Mouse (Mus musculus): ENCODE results near the gene Mybpc2. TPM values are rescaled to one million over a fixed set of nuclear protein-coding genes. Genes with fewer than 3 reads are reported as not detected.

The Mybpc2 gene
- total and polyA plus RNA-seq, 3 experiments, result 2.0 to 8.3 (median 5.0) TPM

- peaks cover 16 to 48% of the 10 kb centered on the region in 2 experiments for H3K4me1 ChIP-seq (ENCODE audit: control insufficient read depth in 1 of 2, insufficient read depth in 2 of 2)
- no peaks in the 10 kb centered on the region for H3K36me3 ChIP-seq (replicated peaks in 1 of 2; ENCODE audit: control insufficient read depth in 1 of 2, insufficient read depth in 1 of 2, low read length in 1 of 2)
- H3K27me3 ChIP-seq (replicated peaks), result no peaks in the 10 kb centered on the region
- H3K9ac ChIP-seq (ENCODE audit: insufficient read depth, low read depth), result no peak overlapping the region
- dilution Hi-C loops (cut with MboI; ENCODE audit: extremely low pct_ligation_motif_present, extremely low pct_unique_long_range_greater_than_20kb, low sequenced_read_pairs), result no loop called here
- DNase-seq (ENCODE audit: extremely low read depth), result no peak
- no peak overlapping the region for H3K4me2 ChIP-seq (ENCODE audit: insufficient read depth, low read depth, poor library complexity, severe bottlenecking)
- H3K4me3 ChIP-seq (replicated peaks in 1 of 3; ENCODE audit: low read depth in 2 of 3, low read length in 2 of 3, poor library complexity in 1 of 3), result no peak overlapping the region
- peaks cover 8% of the 10 kb centered on the region for H3K9me3 ChIP-seq (replicated peaks; ENCODE audit: low read length)
- no peak overlapping the region for H3K27ac ChIP-seq (ENCODE audit: insufficient read depth, low read depth)
- TF ChIP-seq MAX (IDR thresholded peaks at IDR 0.05; ENCODE audit: low read length) (no peak), BHLHE40 (IDR thresholded peaks at IDR 0.05; ENCODE audit: low read depth, low read length) (peak; percentile 51), CHD1 (IDR thresholded peaks at IDR 0.05; ENCODE audit: low read depth, low read length) (no peak), UBTF (IDR thresholded peaks at IDR 0.05; ENCODE audit: low read depth, low read length) (no peak)
- peaks cover 3% of the 10 kb centered on the region for H3K79me2 ChIP-seq (replicated peaks; ENCODE audit: control insufficient read depth, extremely low read depth, insufficient read depth, poor library complexity, severe bottlenecking)
- in situ Hi-C loops (cut with MboI; ENCODE audit: low pct_ligation_motif_present, low pct_unique_long_range_greater_than_20kb, low sequenced_read_pairs), result no loop called here
Measured at GRCm38 (mm10) chr7:44568803-44569202, 44.3 kb upstream of the Mybpc2 start.

- TF ChIP-seq HCFC1 (IDR thresholded peaks at IDR 0.05; ENCODE audit: low read depth, low read length) (no peak), MAX (IDR thresholded peaks at IDR 0.05; ENCODE audit: low read length) (no peak), CHD1 (IDR thresholded peaks at IDR 0.05; ENCODE audit: low read depth, low read length) (no peak), POLR2A (IDR thresholded peaks at IDR 0.05; ENCODE audit: low read depth, low read length) (no peak), RAD21 (IDR thresholded peaks at IDR 0.05; ENCODE audit: low read depth, low read length) (no peak), USF1 (IDR thresholded peaks at IDR 0.05; ENCODE audit: low read depth, low read length) (no peak), MYC (IDR thresholded peaks at IDR 0.05; ENCODE audit: low read depth, low read length) (no peak), ZKSCAN1 (IDR thresholded peaks at IDR 0.05; ENCODE audit: borderline replicate concordance, low read depth, low read length) (no peak), IRF4 (IDR thresholded peaks at IDR 0.05; ENCODE audit: low read depth, low read length) (no peak), ETS1 (conservative IDR thresholded peaks at IDR 0.05; ENCODE audit: low read depth, low read length) (no peak), TBP (conservative IDR thresholded peaks at IDR 0.05; ENCODE audit: low read depth, low read length) (no peak)
Measured at GRCm38 (mm10) chr7:44565414-44565813, 41.0 kb upstream of the Mybpc2 start.

DNA sequence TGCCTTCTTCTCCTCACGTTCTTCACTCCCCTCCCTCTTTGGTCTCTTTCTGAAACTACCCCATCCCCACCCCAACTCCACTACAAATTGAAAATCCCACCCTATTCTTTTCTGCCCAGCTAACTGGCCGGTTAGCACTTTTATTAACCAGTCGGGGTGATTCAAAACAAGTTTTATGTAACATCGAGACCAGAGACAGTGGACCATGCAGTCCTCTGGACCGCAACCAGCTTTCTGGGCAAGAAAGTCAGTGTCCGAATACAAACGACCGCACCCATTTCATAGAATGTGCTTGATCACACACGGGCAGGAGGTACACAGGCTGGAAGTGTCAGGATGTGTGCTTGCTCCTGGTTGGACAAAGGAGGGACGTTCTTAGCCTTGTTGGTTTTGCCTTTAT, 40.0 kb upstream of the Mybpc2 start:
- dilution Hi-C loops (cut with MboI; ENCODE audit: extremely low pct_ligation_motif_present, extremely low pct_unique_long_range_greater_than_20kb, low sequenced_read_pairs) (no loop called here), in situ Hi-C loops (cut with MboI; ENCODE audit: low pct_ligation_motif_present, low pct_unique_long_range_greater_than_20kb, low sequenced_read_pairs) (no loop called here)
- H3K27ac ChIP-seq (ENCODE audit: insufficient read depth, low read depth), result no peak overlapping the region
- no peak overlapping the region for H3K4me3 ChIP-seq (replicated peaks in 1 of 3; ENCODE audit: low read depth in 2 of 3, low read length in 2 of 3, poor library complexity in 1 of 3)
- H3K79me2 ChIP-seq (replicated peaks; ENCODE audit: control insufficient read depth, extremely low read depth, insufficient read depth, poor library complexity, severe bottlenecking), result no peaks in the 10 kb centered on the region
- no peak overlapping the region for H3K4me2 ChIP-seq (ENCODE audit: insufficient read depth, low read depth, poor library complexity, severe bottlenecking)
- no peaks in the 10 kb centered on the region for H3K27me3 ChIP-seq (replicated peaks)
- no peaks in the 10 kb centered on the region for H3K9me3 ChIP-seq (replicated peaks; ENCODE audit: low read length)
- H3K9ac ChIP-seq (ENCODE audit: insufficient read depth, low read depth), result no peak overlapping the region
- H3K4me1 ChIP-seq (ENCODE audit: control insufficient read depth in 1 of 2, insufficient read depth in 2 of 2), result peaks cover 3 to 35% of the 10 kb centered on the region in 2 experiments; a peak in 3 of 4 replicates
- TF ChIP-seq CTCF (conservative IDR thresholded peaks at IDR 0.05 in 1 of 2, IDR thresholded peaks at IDR 0.05 in 1 of 2; ENCODE audit: low read depth in 2 of 2, low read length in 2 of 2), result no peak
- no peak for TF ChIP-seq IRF4 (IDR thresholded peaks at IDR 0.05; ENCODE audit: low read depth, low read length)
- no peak for TF ChIP-seq E2F4 (IDR thresholded peaks at IDR 0.05; ENCODE audit: insufficient replicate concordance, low read depth, low read length)
- no peak for TF ChIP-seq CHD2 (IDR thresholded peaks at IDR 0.05; ENCODE audit: low read length)
- no peak for TF ChIP-seq MAZ (IDR thresholded peaks at IDR 0.05; ENCODE audit: low read depth, low read length)
- TF ChIP-seq EP300 (IDR thresholded peaks at IDR 0.05; ENCODE audit: low read length), result no peak
- no peak for TF ChIP-seq MYC (IDR thresholded peaks at IDR 0.05; ENCODE audit: low read depth, low read length)
- TF ChIP-seq ETS1 (conservative IDR thresholded peaks at IDR 0.05; ENCODE audit: low read depth, low read length), result no peak
- TF ChIP-seq TBP (conservative IDR thresholded peaks at IDR 0.05; ENCODE audit: low read depth, low read length), result no peak
- TF ChIP-seq POLR2AphosphoS2 (IDR thresholded peaks at IDR 0.05; ENCODE audit: low read depth, low read length), result no peak
- TF ChIP-seq JUND (conservative IDR thresholded peaks at IDR 0.05; ENCODE audit: low read depth, low read length), result no peak
- TF ChIP-seq JUN (IDR thresholded peaks at IDR 0.05; ENCODE audit: insufficient read depth, low read depth, low read length), result no peak
- no peak for TF ChIP-seq ELF1 (IDR thresholded peaks at IDR 0.05; ENCODE audit: low read depth, low read length)
- TF ChIP-seq KAT2A (IDR thresholded peaks at IDR 0.05; ENCODE audit: insufficient replicate concordance, low read length), result no peak
- TF ChIP-seq ZC3H11A (IDR thresholded peaks at IDR 0.05; ENCODE audit: low read depth, low read length), result no peak
- TF ChIP-seq TCF12 (IDR thresholded peaks at IDR 0.05; ENCODE audit: low read depth, low read length), result no peak
- no peak for TF ChIP-seq USF1 (IDR thresholded peaks at IDR 0.05; ENCODE audit: low read depth, low read length)
- TF ChIP-seq MAX (IDR thresholded peaks at IDR 0.05; ENCODE audit: low read length), result no peak
- DNase-seq (ENCODE audit: extremely low read depth), result no peak
- no peaks in the 10 kb centered on the region for H3K36me3 ChIP-seq (replicated peaks in 1 of 2; ENCODE audit: control insufficient read depth in 1 of 2, insufficient read depth in 1 of 2, low read length in 1 of 2)

More at GRCm38 (mm10) chr7:44565414-44565813, 41.0 kb upstream of the Mybpc2 start:
- H3K27me3 ChIP-seq (replicated peaks), result no peaks in the 10 kb centered on the region
- H3K4me3 ChIP-seq (replicated peaks in 1 of 3; ENCODE audit: low read depth in 2 of 3, low read length in 2 of 3, poor library complexity in 1 of 3), result no peak overlapping the region
- no peak for DNase-seq (ENCODE audit: extremely low read depth)
- no peak overlapping the region for H3K9ac ChIP-seq (ENCODE audit: insufficient read depth, low read depth)
- peaks cover 3 to 37% of the 10 kb centered on the region in 2 experiments; a peak in 3 of 4 replicates for H3K4me1 ChIP-seq (ENCODE audit: control insufficient read depth in 1 of 2, insufficient read depth in 2 of 2)
- in situ Hi-C loops (cut with MboI; ENCODE audit: low pct_ligation_motif_present, low pct_unique_long_range_greater_than_20kb, low sequenced_read_pairs), result no loop called here
- dilution Hi-C loops (cut with MboI; ENCODE audit: extremely low pct_ligation_motif_present, extremely low pct_unique_long_range_greater_than_20kb, low sequenced_read_pairs), result no loop called here
- H3K27ac ChIP-seq (ENCODE audit: insufficient read depth, low read depth), result no peak overlapping the region
- no peaks in the 10 kb centered on the region for H3K79me2 ChIP-seq (replicated peaks; ENCODE audit: control insufficient read depth, extremely low read depth, insufficient read depth, poor library complexity, severe bottlenecking)
- no peaks in the 10 kb centered on the region for H3K36me3 ChIP-seq (replicated peaks in 1 of 2; ENCODE audit: control insufficient read depth in 1 of 2, insufficient read depth in 1 of 2, low read length in 1 of 2)
- H3K4me2 ChIP-seq (ENCODE audit: insufficient read depth, low read depth, poor library complexity, severe bottlenecking), result no peak overlapping the region
- H3K9me3 ChIP-seq (replicated peaks; ENCODE audit: low read length), result no peaks in the 10 kb centered on the region
